Mouse (Mus musculus) liver, postnatal 0 days (tissue): Measurements from ENCODE around the gene Id3. TPM values are rescaled to one million over a fixed set of nuclear protein-coding genes. Genes with fewer than 3 reads are reported as not detected.
"Not testable (repeated sequence)": the region's sequence is repeated elsewhere in the genome, so short reads cannot be mapped to it uniquely, and the experiment has no call there.

Experiments used
- ATAC-seq: fragments of 200-750 bp; cut with Nextera tagmentation; 2 replicates; pipeline ENCODE4 v1.8.0; 2017; ENCODE audit warnings: mild to moderate bottlenecking, moderate library complexity
- DNase-seq: peaks from one replicate; pipeline ENCODE4 v3.0.0-alpha.2; 2016
- H3K27ac ChIP-seq: fragments of 300-500 bp; sonication (generic); 2 replicates; pipeline ENCODE4 v1.5.1; 2014; ENCODE audit warnings: antibody characterized with exemption, moderate library complexity, mild to moderate bottlenecking, low read depth
- H3K27me3 ChIP-seq: fragments of 300-500 bp; sonication (generic); 2 replicates; pipeline ENCODE4 v1.6.1; 2014; ENCODE audit warnings: low read length, control low read depth, mixed read lengths; ENCODE audit not compliant: insufficient read depth
- H3K36me3 ChIP-seq: fragments of 300-500 bp; sonication (generic); replicated peaks from 2 replicates; pipeline ENCODE4 v1.6.1; 2014; ENCODE audit warnings: mild to moderate bottlenecking, control low read depth, low read length, moderate library complexity, mixed read lengths; ENCODE audit not compliant: insufficient read depth
- H3K4me1 ChIP-seq: fragments of 300-500 bp; sonication (generic); 2 replicates; pipeline ENCODE4 v1.6.1; 2014; ENCODE audit warnings: antibody characterized with exemption, mild to moderate bottlenecking, control low read depth; ENCODE audit not compliant: insufficient read depth
- H3K4me2 ChIP-seq: fragments of 300-500 bp; sonication (generic); 2 replicates; pipeline ENCODE4 v1.6.1; 2014; ENCODE audit warnings: low read depth, mild to moderate bottlenecking, low read length, moderate library complexity, mixed read lengths
- H3K4me3 ChIP-seq: fragments of 300-500 bp; sonication (generic); 2 replicates; pipeline ENCODE4 v1.5.1; 2014; ENCODE audit warnings: low read depth, low read length
- H3K9ac ChIP-seq: fragments of 300-500 bp; sonication (generic); replicated peaks from 2 replicates; pipeline ENCODE4 v1.6.1; 2014; ENCODE audit warnings: mild to moderate bottlenecking, moderate library complexity
- H3K9me3 ChIP-seq: fragments of 300-500 bp; sonication (generic); 2 replicates; pipeline ENCODE4 v1.6.1; 2016; ENCODE audit warnings: mild to moderate bottlenecking, control low read depth, low read length, mixed read lengths
- CTCF ChIP-seq: sonication (generic); IDR thresholded peaks from 2 replicates; pipeline ENCODE4 v1.5.1; 2016; ENCODE audit warnings: antibody characterized with exemption, low read depth
- EP300 ChIP-seq: IDR thresholded peaks from 2 replicates; pipeline ENCODE4 v1.6.1; 2016; ENCODE audit warnings: antibody characterized with exemption, low read depth, mild to moderate bottlenecking
- WGBS: fragments of 180-500 bp; shearing (Covaris S2); extraction: QIAGEN DNeasy Blood & Tissue Kit; methylation state at CpG from one replicate; pipeline ENCODE4 v1.1.7; 2014; ENCODE audit not compliant: insufficient replicate concordance; 5-methylcytosine and 5-hydroxymethylcytosine counted together
- polyA plus RNA-seq: library from polyadenylated mRNA; unstranded; fragments of >200 nt; fragmentation: Nextera tagmentation; extraction: Ambion mirVana; gene quantifications from 2 replicates; pipeline ENCODE4 v1.2.1, GENCODE M21; 2015

Id3 gene
- polyA plus RNA-seq, 1 experiment from 2014 or later, result 77.3 TPM

- H3K36me3 ChIP-seq, result no peaks in the 10 kb centered on the region
- H3K9me3 ChIP-seq, result no peaks in the 10 kb centered on the region
- WGBS, result 54% methylated on average over 12 of the region's 12 CpGs
- no peak overlapping the region for H3K9ac ChIP-seq
- no peak overlapping the region for H3K4me3 ChIP-seq
- ATAC-seq, result no peak
- TF ChIP-seq CTCF (no peak), EP300 (no peak)
- DNase-seq, result no peak
- no peak overlapping the region for H3K27ac ChIP-seq
- peaks cover 7% of the 10 kb centered on the region for H3K4me1 ChIP-seq
- H3K4me2 ChIP-seq, result no peak overlapping the region
- no peaks in the 10 kb centered on the region for H3K27me3 ChIP-seq
Observed at GRCm38 (mm10) chr4:136100396-136101070, 42.8 kb upstream of the Id3 start.

GRCm38 (mm10) chr4:136101753-136102152 lies 41.5 kb upstream of the Id3 start:
- not testable (repeated sequence) for H3K27ac ChIP-seq, H3K36me3 ChIP-seq, H3K27me3 ChIP-seq, H3K9ac ChIP-seq, DNase-seq, H3K9me3 ChIP-seq, ATAC-seq, H3K4me1 ChIP-seq, H3K4me2 ChIP-seq, H3K4me3 ChIP-seq
- WGBS, result 80% methylated on average over 4 of the region's 4 CpGs

GRCm38 (mm10) chr4:136104590-136105337 lies 38.5 kb upstream of the Id3 start:
- Histone ChIP-seq H3K4me1 (peaks cover 1% of the 10 kb centered on the region; the same call in 1 of the 2 replicates), H3K9ac (no peak overlapping the region), H3K9me3 (no peaks in the 10 kb centered on the region), H3K4me3 (no peak overlapping the region), H3K27me3 (no peaks in the 10 kb centered on the region), H3K27ac (no peak overlapping the region), H3K36me3 (no peaks in the 10 kb centered on the region), H3K4me2 (no peak overlapping the region)
- no peak for TF ChIP-seq EP300
- 57% methylated on average over 18 of the region's 18 CpGs for WGBS
- DNase-seq (no peak), ATAC-seq (no peak)

- Histone ChIP-seq H3K4me2 (no peak overlapping the region), H3K9me3 (no peaks in the 10 kb centered on the region), H3K4me1 (no peaks in the 10 kb centered on the region; the same call in 1 of the 2 replicates), H3K27ac (no peak overlapping the region), H3K36me3 (no peaks in the 10 kb centered on the region), H3K27me3 (no peaks in the 10 kb centered on the region), H3K4me3 (no peak overlapping the region), H3K9ac (no peak overlapping the region)
- WGBS, result 54% methylated on average over 7 of the region's 7 CpGs
- no peak for TF ChIP-seq CTCF
- no peak for TF ChIP-seq EP300
- DNase-seq, result no peak
- no peak for ATAC-seq
Observed at GRCm38 (mm10) chr4:136106880-136107301, 36.4 kb upstream of the Id3 start.

- Histone ChIP-seq H3K27me3 (no peaks in the 10 kb centered on the region), H3K4me3 (no peak overlapping the region), H3K4me1 (no peaks in the 10 kb centered on the region; the same call in 1 of the 2 replicates), H3K9me3 (no peaks in the 10 kb centered on the region), H3K27ac (no peak overlapping the region), H3K9ac (no peak overlapping the region), H3K36me3 (no peaks in the 10 kb centered on the region), H3K4me2 (no peak overlapping the region)
- TF ChIP-seq EP300, result no peak
- TF ChIP-seq CTCF, result no peak
- WGBS, result 90% methylated on average over 2 of the region's 2 CpGs
- DNase-seq (no peak), ATAC-seq (no peak)
Observed at GRCm38 (mm10) chr4:136109153-136109552, 34.1 kb upstream of the Id3 start.

GRCm38 (mm10) chr4:136109941-136110900 lies 33.1 kb upstream of the Id3 start:
- Histone ChIP-seq H3K4me3 (no peak overlapping the region), H3K36me3 (no peaks in the 10 kb centered on the region), H3K4me2 (no peak overlapping the region), H3K27ac (no peak overlapping the region), H3K9me3 (no peaks in the 10 kb centered on the region), H3K9ac (no peak overlapping the region; the same call in 1 of the 2 replicates), H3K27me3 (no peaks in the 10 kb centered on the region), H3K4me1 (no peaks in the 10 kb centered on the region; the same call in 1 of the 2 replicates)
- ATAC-seq (no peak), DNase-seq (no peak)
- 73% methylated on average over 10 of the region's 10 CpGs for WGBS
- TF ChIP-seq EP300, result no peak
- no peak for TF ChIP-seq CTCF
